Mouse (Mus musculus): ENCODE measurements around the gene Rae1.
A peak's percentile ranks its signal among the peaks of the same experiment; 100 is the strongest.

Rae1 gene

DNA sequence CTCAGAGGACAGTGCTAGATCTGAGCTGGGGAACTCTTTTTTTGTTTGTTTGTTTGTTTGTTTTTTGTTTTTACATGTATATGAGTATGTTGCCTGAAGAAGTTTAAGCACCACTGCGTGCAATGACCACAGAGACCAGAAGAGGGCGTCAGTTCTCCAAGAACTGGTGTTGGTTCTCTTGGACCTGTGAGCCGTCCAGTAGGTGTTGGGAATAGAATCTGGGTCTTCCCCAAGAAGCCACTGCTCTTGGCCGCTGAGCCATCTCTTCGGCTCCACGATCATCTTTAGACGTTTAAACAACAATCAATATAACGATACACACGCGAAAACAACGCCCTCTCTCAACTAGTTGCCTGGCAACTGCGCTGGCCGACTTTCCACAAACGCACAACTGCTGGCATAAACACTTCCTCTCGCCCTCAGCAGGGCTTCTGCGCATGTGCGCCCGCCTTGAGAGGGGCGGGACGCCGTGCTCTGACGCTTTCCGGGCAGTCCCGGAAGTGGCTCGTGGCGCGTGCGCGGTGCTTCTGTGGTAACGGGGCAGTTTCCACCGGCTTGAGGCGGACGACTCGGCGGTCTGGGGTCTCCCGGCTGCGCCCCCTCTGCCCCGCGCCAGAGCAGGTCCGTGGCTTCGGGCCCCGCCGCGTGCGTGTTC, at the start of gene Rae1:
Gene Rae1, plus strand, starts transcription at position 488 of the 655 bp plus-strand sequence.
- peak; percentile 98 for DNase-seq

DNA sequence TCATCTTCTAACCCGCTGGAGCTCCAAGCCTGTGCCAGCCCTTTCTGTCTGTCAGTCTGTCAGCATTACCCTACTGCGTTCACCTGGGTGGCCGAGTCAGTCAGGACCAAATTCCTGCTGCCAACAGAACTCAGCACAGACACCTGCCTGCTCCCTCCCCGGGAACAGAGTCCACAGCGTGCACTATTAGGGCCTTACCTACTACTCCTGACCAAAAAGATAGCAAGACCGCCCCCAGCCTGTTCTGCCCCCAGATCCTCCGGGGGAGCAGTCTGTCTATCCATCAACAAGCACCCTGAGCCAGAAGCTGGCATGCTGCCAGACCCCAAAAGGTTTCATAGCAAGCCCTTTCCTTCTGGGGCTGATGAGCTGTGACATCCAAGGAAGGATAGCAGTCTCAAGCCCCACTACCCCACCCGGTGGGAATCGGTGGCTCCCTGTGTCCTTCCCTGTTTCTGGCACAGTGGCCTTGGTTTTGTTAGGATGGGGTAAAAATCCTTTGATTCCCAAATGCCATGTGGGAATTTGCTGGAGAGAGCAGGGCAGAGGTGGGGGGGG, 49.7 kb upstream of the Rae1 start:
- DNase-seq, result no peak

DNA sequence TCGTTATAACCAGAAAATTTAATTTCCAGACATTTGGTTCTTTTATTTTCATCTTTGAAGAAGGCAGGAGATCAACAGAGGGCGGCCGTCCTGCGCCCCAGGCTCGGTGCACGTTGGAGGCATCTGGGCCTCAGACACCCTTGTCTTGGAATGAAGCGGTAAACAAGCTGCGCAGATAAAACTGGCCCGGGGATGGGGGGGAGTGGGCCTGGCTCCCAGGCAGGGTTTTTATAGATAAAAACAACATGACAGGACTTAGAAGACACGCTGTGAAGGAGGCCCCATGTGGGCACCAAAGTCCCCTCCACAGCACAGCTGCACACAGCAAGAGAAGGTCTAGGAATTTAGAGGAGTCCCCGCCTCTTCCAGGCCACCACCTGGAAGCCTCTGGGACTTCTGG, 49.2 kb upstream of the Rae1 start:
- no peak for DNase-seq

DNA sequence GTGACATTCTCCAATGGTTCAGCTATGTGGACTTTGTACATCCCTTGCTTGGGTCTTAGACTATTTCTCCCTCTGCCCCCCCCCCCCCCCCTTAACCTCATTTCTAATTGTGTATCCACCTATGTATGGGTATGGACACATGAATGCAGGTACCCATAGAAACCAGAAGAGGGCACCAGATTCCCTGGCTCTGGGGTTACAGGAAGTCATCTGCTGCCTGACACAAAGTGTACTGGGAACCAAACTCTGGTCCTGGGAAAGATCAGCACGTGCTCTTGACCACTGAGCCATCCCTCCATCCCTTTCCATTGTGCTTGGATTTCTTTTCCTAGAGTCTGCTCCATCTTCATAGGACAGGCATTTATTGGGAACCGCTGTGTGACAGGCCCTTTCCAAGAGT, 47.9 kb upstream of the Rae1 start:
- no peak for DNase-seq

DNA sequence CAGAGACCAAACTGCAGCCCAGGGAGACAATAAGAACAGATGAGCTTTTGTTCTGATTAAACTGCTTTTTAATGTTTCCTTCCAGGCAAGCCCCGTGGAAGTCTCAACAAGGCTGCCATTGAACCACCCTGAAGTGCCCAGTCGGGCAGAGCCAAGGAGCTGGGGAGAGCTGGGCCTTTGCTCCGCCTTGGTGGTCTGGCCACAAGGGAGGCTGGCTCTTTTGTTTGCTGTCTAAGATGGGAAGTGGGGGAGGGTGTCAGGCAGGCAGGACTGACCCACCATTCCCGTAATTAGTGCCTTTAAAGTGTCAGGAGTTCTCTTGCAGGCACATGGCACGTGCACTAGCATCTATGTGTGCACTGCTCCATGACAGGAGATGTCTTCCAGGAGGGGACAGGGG, 41.3 kb upstream of the Rae1 start:
- DNase-seq, result peak; percentile 26

DNA sequence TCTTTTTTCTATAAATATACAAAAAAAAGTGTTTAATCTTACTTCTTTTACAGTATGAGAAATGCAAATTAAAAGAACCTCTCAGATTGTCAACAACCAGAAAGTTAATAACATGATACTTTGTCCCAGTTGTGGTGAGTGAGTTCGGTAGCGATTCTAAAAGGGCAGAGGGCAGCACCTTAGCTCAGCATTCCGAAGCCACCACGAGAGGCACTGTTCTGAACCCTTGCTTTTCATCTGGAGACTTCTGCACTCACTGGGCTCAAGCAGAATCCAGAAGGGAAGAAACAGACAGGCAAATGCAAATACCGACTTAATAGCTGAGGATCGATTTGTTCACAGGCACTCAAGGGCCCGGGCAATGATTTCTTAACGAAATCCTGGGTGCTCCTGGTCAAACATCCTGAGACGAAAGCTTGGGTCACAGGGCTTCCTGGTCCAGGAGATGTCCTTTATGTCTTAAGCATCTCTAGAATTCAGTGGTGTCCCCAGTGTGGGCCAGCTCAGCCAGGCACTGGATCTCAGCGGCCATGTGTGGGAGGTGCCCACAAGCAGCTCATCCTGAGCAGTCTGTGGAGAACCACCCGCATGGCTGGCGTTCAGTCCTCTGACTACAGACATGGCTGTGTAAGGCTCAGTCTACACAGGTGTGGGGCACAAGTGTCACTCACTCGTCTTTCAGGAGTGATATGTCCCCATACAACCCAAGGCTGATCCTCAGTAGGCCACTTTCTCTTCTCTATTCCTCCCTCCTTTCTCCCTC, 40.7 kb upstream of the Rae1 start:
- no peak for DNase-seq

DNA sequence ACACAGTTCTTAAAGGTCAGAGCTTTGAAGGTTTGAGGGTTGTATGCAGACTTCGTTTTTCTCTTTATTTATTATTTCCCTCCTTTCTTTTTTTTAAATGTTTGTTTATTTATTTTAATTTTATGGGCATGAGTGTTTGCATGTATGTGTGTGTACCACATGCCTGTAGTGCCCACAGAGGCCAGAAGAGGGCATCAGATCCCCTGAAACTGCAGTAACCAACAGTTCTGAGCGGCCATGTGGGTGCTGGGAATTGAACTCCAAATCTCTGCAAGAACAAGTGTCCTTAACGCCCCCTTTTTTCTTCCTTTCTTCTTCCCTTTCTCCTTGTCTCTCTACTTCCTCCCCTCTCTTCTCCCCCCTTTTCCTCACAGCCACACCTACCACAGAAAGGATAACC, 39.6 kb upstream of the Rae1 start:
- DNase-seq, result no peak

DNA sequence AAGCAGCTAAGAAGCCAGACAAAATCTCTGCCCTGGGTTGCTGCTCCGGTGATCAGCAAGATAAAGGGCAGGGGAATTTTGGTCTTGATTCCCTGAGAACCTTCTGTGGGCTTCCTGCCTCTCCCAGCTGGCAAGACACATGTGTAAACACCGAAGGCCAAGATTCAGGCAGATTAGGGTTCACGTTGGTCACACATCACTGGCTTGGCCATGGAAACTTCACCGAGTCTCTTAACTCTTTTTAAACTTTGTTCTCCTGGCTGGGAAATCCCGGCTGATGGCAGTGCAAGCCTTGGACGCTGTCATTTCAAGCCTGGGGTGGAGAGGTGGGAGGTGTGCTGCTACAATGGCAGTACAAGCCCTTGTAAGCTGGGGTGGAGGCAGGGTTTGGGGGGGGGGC, 38.7 kb upstream of the Rae1 start:
- no peak for DNase-seq

DNA sequence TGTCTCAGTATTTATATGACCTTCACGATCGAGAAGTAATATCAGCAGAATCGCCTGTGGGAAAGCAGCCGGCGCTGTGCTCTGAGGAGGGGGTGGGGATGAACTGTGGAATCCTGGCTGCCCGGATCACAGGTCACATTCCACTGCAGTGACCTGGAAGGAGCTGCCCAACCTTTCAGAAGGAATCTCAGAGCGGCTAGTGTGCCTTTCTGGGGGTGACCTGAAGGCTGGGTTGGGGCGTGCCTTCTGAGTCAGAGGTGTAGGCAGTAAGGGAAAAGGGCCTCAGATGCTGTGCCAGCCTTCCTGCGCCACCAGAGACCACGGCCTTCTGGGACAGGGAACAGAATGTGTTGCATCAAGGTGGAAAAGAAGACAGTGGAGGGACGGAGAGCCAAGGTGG, 34.7 kb upstream of the Rae1 start:
- DNase-seq, result no peak

DNA sequence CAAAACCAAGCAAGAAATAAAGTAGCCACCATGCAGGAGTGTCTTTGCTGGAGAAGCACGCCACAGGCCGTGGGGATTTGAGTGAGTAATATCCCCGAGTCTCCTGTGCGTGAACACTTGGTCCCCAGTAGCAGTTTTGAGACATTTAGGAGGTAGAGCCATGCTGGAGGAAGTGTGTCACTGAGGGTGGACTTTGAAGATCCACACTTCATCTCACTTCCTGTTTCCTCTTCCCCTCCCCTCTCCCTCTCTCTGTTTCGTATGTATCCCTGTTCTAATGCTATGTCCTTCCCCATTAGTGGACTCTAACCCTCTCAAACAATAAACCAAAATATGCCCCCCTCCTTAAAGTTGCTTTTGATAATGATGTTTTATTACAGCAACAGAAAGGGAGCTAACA, 33.4 kb upstream of the Rae1 start:
- no peak for DNase-seq

DNA sequence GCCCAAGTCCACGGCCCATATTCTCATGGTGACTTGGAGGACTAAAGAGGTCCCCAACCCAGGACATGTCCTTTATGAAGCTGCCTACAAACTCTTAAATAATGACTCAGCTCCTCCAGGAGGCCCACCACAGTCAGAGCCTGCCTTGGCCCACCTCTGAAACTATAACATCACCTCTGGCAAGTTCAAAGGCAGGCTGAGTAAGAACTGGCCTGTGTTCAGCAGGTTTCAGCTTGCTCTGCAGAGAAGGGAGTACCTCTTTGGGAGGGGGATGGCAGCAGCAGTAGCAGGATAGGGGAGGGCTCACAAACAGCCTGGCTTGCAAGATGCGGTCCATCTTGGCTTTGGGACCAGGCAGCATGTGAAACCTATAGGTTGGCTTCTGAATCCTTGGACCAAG, 28.1 kb upstream of the Rae1 start:
- no peak for DNase-seq

DNA sequence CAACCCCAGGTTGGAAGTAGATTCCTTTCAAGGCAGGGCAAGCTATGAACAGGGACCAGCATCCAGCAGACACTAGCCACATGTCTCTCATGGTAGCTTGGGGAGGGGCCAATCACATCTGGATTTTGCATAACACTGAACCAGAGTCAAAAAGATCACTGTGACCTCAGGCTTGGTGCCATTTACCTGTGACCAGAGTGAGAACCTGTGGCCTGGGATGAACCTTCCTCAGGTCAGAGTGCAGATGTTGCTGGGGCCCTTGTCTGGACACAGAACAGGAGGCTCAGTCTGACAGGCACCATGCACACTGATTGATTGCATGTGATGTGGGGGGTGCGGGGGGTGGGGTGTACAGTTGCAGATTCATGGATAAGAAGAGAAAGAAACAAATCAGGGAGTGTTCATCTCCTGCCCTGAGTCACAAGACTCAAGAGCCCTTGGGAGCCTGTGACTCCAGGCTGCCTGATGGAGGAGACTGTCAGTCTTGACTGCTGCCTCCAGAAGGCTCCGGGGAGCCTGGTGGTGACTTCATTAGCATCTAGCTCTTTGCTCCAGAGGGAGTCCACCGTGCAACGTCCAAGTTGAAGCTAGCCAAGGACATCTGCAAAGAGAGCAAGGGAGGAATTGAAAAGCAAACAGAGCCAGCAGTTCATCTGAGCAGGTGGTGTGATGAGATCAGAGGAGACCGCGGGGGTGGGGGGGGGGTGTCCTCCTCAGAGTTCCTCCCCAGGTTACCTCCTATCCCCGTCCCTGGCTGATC, 25.9 kb upstream of the Rae1 start:
- DNase-seq, result no peak

DNA sequence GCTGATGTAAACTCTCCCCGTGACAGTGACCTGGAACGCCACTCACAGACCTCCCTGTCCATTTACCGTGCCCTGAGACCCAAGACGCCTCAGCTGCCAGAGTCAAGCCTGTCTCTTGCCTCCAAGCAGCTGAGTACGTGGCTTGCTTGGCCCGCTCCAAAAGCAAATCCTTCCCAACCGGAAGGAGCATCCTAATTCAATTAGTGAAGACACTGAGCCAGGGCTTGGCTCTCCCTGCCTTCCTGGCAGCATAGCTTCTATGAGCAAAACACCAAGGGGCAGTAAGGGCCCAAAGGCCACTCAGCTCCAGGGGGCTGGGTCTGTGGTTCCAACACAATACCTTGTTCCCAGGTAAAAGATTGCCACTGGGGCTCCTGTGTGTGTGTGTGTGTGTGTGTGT, 25.2 kb upstream of the Rae1 start:
- DNase-seq, result no peak

DNA sequence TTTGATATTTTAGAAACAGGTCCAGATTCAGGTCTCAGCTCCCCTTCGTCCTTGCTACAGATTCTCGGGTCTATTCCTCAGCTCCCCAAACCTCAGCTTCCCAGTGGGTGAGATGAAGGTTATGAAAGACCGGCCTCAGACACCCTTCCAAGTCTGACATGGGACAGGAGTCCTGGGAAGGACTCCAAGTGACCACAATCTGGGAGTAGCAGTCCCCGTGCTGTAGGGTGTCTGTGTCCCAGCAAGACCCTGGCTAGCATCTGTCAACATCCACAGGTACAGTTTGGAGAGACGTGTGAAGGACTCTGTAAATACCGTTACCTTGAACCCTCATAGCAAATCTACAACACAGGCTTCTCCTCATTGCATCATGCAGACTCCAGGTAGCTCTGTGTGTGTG, 24.8 kb upstream of the Rae1 start:
- DNase-seq, result no peak

DNA sequence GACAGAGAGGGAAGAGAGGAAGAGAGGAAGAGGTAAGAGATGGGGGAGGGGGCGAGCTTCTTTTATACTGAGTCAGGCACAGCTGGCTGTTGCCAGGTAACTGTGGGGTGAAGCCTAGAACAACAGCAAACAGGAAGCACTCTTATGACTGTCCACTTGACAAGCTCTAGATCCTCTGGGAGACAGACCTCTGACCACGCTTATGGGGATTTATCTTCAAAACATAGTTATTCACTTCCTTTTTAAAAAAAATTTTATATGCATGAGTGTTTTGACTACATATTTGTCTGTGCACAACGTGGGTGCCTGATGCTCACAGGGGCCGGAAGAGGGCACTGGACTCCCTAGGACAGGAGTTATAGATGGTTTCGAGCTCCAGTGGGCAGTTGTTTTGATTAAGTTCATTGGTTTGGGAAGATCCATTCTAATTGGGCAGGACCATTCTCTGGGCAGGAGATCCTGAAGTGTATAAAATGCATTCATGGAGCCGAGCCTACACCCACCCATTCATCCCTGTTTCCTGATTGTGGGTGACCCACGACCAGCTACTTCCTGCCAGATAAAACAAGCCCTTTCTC, 23.2 kb upstream of the Rae1 start:
- DNase-seq, result no peak

DNA sequence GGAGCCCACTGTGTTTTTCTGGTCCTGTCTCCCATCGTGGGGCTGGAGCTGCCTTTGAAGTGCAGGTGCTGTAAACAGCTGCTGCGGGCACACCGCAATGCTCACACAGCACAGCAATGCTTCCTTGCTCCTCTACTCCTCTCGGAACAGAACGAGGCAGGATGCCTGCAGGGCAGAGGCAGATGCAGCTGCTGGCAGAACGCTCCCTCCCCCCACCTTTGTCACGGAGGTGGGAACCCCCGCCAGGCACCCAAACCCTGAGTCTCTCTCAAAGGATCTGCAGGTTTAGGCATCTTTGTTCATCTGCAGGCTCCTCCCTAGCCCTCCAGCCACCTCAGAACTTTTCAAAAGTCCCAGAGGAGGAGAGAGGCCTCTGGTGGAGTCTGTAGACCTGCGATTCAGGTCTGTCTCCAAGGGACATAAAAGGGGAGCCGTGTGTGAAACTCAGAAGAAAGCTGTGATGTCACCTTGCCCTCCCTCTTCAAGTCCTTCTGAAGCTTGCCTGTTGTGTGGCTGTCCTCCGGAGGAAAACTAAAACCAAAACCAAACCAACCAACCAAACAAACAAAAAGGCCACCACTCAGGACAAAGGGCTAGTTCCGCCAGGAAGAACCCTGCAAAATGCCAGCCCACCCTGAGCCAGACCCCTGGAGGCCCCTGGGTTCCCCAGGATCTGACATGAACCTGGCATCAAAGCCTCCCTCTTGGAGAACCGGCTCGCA, 22.3 kb upstream of the Rae1 start, which contains the start of gene Spo11:
Gene Spo11, plus strand, starts transcription at position 292 of the 722 bp plus-strand sequence.
- no peak for DNase-seq

DNA sequence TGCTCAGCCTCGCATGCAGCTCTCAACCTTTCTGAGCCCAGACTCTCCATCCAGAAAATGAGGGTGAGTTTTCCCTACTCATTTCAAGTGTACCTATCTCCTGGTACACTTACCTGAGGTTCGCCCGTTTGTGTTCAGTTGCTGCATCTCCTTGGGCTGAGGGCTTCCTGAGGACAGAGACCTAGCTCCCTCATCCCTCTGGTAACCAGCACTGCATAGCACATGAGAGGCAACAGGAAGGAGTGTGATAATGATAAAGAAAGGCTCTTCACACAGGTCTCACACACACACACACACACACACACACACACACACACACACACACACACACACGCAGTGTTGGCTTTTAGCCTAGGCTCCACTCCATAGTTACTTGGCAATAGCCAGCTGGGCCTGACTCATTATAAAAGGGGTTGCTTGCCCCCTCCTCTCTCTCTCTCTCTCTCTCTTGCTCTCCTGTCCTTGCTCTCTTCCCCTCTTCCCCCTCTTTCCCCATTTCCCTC, 21.7 kb upstream of the Rae1 start:
- DNase-seq, result no peak

DNA sequence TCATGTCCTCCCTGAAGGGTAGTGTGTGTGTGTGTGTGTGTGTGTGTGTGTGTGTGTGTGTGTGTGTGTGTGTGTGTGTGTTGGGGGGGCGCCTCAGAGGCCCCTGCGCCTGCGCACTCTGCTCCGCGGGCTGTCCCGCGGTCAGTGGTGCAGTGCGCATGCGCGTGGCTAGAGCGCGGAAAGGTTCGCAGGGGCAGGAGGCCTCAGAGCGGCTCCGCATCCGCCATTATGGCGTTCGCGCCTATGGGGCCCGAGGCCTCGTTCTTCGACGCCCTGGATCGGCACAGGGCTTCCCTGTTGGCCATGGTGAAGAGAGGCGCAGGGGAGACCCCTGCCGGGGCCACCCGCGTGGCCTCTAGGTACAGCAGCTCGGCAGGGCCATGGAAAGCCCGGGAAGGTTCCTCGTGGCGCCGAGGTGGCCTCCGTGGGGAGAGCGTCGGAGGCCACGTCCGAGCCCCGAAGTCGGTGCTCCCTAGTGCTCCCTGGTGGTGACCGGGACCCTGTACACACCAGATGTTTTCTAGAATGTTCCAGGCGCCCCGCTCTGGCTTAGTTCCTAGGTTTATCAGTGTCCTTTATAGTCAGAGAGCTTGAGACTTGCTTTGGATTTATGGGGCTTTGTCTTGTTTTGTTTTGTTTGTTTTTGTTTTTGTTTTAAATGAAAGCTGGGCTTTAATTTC, 20.1 kb upstream of the Rae1 start:
- no peak for DNase-seq

DNA sequence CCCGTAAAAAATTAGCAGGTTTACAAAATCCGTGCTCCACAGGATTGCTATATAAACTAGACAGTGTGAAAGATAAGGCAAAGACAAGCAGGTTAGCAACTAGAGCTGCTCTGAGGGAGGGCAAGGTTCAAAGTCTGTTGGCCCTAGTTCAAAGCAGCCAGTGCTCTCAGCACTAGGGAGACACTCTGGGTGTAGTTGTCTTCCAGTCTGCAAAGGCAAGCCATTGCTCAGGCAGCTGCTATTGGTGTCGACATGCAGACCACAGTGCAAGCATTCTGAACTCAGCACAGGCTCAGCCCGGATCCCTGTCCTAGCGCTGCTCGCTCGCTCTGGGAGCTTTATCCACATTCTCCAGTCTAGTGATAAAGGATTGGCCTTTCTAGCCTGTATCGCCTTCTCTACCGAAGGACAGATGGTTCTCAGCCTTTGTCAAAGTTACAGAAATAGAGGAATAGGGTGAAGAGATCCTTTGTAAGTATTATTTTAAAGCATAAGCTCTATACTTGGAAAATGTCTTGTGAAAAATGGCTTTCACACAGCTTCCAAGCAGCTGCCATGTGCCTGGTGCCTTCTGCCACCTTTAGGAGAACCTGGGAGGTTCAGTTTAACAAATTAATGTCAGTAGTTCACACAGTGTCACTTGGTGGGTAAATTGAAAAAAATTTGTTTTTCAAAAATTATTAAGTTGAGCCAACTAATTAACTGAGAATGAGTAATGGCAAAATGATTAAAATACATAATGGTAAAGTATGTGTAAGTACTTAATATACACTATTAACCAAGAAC, 16.9 kb upstream of the Rae1 start:
- no peak for DNase-seq

DNA sequence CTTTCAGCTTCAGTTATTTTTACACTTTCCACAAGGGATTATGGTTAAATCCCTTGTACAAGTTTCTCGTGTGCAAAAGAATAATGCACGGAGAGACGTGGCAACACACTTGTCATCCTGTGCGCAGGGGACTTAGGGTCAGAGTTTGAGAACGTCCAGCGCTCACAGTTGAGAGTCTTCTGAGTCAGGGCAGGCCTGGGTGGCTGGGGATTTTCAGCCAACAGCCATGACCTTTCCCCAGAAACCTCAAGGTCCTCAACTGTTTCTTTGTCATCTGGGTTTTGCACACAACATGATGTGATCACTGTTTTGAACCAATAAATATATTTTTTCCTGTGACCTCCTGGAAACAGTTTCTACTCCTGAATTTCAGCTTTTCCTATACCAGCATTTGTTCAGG, 9.8 kb upstream of the Rae1 start:
- DNase-seq, result no peak

DNA sequence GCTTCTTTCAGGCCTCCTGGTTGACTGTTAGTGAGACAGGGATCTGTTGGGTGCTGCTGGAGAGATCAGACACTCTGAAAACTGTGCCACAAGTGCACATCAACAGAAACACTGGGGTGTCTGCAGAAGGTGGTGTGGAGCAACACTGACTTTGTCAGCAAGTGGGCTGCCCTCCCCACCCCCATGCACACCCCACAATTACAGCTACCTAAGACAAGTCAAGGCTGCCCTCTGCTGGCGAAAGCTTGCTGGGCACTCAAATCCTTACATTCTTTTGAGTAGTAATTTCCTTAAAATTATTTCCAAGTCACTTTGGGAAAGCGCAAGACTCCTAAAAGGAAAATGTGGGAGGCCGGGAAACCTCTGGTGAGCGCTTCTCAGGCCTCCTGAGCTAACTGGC, 3.7 kb upstream of the Rae1 start:
- peak; percentile 74 for DNase-seq

Data from layer of hippocampus, adult 9-11 months (tissue).